Mouse (Mus musculus) ES-E14 (cell line): ENCODE results near the gene Chn2. TPM values are rescaled to one million over a fixed set of nuclear protein-coding genes. Genes with fewer than 3 reads are reported as not detected.

ENCODE experiments used
- DNase-seq: peaks from one replicate; pipeline ENCODE4 v3.0.0-alpha.2; 2013; ENCODE audit warnings: low read depth, low spot score
- H3K27ac ChIP-seq: 2 replicates; pipeline ENCODE4 v1.5.1; 2012; ENCODE audit warnings: low read depth, mild to moderate bottlenecking, low read length, moderate library complexity, mixed read lengths; ENCODE audit not compliant: poor library complexity, insufficient read depth, severe bottlenecking
- H3K36me3 ChIP-seq: 2 replicates; pipeline ENCODE4 v1.6.1; 2012; ENCODE audit warnings: mild to moderate bottlenecking, low read length, moderate library complexity, mixed read lengths; ENCODE audit not compliant: control insufficient read depth, poor library complexity, insufficient read depth, severe bottlenecking
- H3K4me1 ChIP-seq, 2 experiments: fragments of 150-350 bp in 1 of 2; sonication (generic) in 1 of 2; 2 replicates each; pipeline ENCODE4 v1.6.1; 2012; ENCODE audit warnings: low read length in 2 of 2, mild to moderate bottlenecking in 1 of 2, mixed read lengths in 1 of 2; ENCODE audit not compliant: control insufficient read depth in 2 of 2, insufficient read depth in 2 of 2, poor library complexity in 1 of 2
- H3K4me3 ChIP-seq, 2 experiments: fragments of 150-350 bp in 1 of 2; sonication (generic) in 1 of 2; 2 replicates each; pipeline ENCODE4 v1.5.1; 2012; ENCODE audit warnings: low read length in 2 of 2, low read depth in 1 of 2, mild to moderate bottlenecking in 1 of 2, mixed read lengths in 1 of 2; ENCODE audit not compliant: insufficient read depth in 1 of 2, poor library complexity in 1 of 2, severe bottlenecking in 1 of 2
- H3K9ac ChIP-seq: 2 replicates; pipeline ENCODE4 v1.6.1; 2012; ENCODE audit warnings: low read depth, mild to moderate bottlenecking, low read length, mixed read lengths; ENCODE audit not compliant: poor library complexity, insufficient read depth, severe bottlenecking
- H3K9me3 ChIP-seq: fragments of 150-350 bp; sonication (generic); 2 replicates; pipeline ENCODE4 v1.6.1; 2012; ENCODE audit warnings: low read depth, mild to moderate bottlenecking, low read length; ENCODE audit not compliant: control insufficient read depth, insufficient read depth
- CHD2 ChIP-seq: IDR thresholded peaks from 2 replicates; pipeline ENCODE4 v1.6.1; 2014; ENCODE audit warnings: mild to moderate bottlenecking, low read depth, low read length, inconsistent platforms
- HCFC1 ChIP-seq: IDR thresholded peaks from 2 replicates; pipeline ENCODE4 v1.6.1; 2012; ENCODE audit warnings: low read length, inconsistent platforms, borderline replicate concordance; ENCODE audit not compliant: insufficient read depth
- MAFK ChIP-seq: IDR thresholded peaks from 2 replicates; pipeline ENCODE4 v1.6.1; 2014; ENCODE audit warnings: mild to moderate bottlenecking, low read depth, low read length, inconsistent platforms; ENCODE audit not compliant: insufficient read depth
- ZC3H11A ChIP-seq: IDR thresholded peaks from 2 replicates; pipeline ENCODE4 v1.6.1; 2012; ENCODE audit warnings: low read depth, mild to moderate bottlenecking, inconsistent platforms, low read length, borderline replicate concordance
- ZNF384 ChIP-seq: IDR thresholded peaks from 2 replicates; pipeline ENCODE4 v1.6.1; 2012; ENCODE audit warnings: low read depth, low read length, inconsistent platforms
- in situ Hi-C, 2 experiments: fragments of 600-800 bp; cut with MboI; formaldehyde crosslinking; loops; one replicate each; pipeline ENCODE4 v1.15.1; 2025; ENCODE audit warnings: low sequenced_read_pairs in 2 of 2, inconsistent platforms in 1 of 2; ENCODE audit not compliant: unreplicated experiment in 2 of 2
- total RNA-seq: library from RNA; depleted of rRNA; stranded (reverse); fragments of 300-350 nt; gene quantifications from 2 replicates; pipeline ENCODE4 v1.2.3, GENCODE M21; 2012

The Chn2 gene
- total RNA-seq, 1 experiment: 7.1 TPM

GRCm38 (mm10) chr6:54051173-54051572 lies 11.8 kb downstream of the Chn2 start:
- in situ Hi-C loops: no loop called here
- Histone ChIP-seq H3K9me3 (no peaks in the 10 kb centered on the region), H3K4me1 (peaks cover 2 to 9% of the 10 kb centered on the region in 2 experiments; a peak in 2 of 4 replicates), H3K36me3 (no peaks in the 10 kb centered on the region), H3K9ac (no peak overlapping the region), H3K27ac (no peak overlapping the region), H3K4me3 (no peak overlapping the region)
- no peak for DNase-seq
- TF ChIP-seq CHD2 (no peak), HCFC1 (no peak), ZNF384 (no peak), ZC3H11A (no peak), MAFK (no peak)

- Histone ChIP-seq H3K4me1 (peaks cover 2 to 3% of the 10 kb centered on the region in 2 experiments; a peak in 2 of 4 replicates), H3K4me3 (no peak overlapping the region), H3K27ac (no peak overlapping the region), H3K9me3 (no peaks in the 10 kb centered on the region), H3K9ac (no peak overlapping the region), H3K36me3 (no peaks in the 10 kb centered on the region)
- TF ChIP-seq HCFC1 (no peak), ZC3H11A (no peak), CHD2 (no peak), MAFK (no peak), ZNF384 (no peak)
- in situ Hi-C loops: no loop called here
- DNase-seq: no peak
Measured at GRCm38 (mm10) chr6:54052124-54052523, 12.8 kb downstream of the Chn2 start.

- Histone ChIP-seq H3K9me3 (no peaks in the 10 kb centered on the region), H3K4me3 (no peak overlapping the region), H3K9ac (no peak overlapping the region), H3K4me1 (0 out of 4 replicates have a peak, but pooled peaks cover 1 to 2% of the 10 kb centered on the region in 2 experiments), H3K27ac (no peak overlapping the region), H3K36me3 (no peaks in the 10 kb centered on the region)
- in situ Hi-C loops: no loop called here
- TF ChIP-seq HCFC1 (no peak), CHD2 (no peak), ZNF384 (no peak), MAFK (no peak), ZC3H11A (no peak)
- DNase-seq: no peak
Measured at GRCm38 (mm10) chr6:54052666-54053065, 13.3 kb downstream of the Chn2 start.

- DNase-seq: no peak
- no peak overlapping the region for H3K4me3 ChIP-seq
- no peaks in the 10 kb centered on the region for H3K36me3 ChIP-seq
- H3K27ac ChIP-seq: no peak overlapping the region
- TF ChIP-seq ZC3H11A (no peak), HCFC1 (no peak), CHD2 (no peak), MAFK (no peak), ZNF384 (no peak)
- no peak overlapping the region for H3K9ac ChIP-seq
- no peaks in the 10 kb centered on the region for H3K9me3 ChIP-seq
- in situ Hi-C loops: no loop called here
- 0 out of 4 replicates have a peak, but pooled peaks cover 0 to 1% of the 10 kb centered on the region in 2 experiments for H3K4me1 ChIP-seq
Measured at GRCm38 (mm10) chr6:54053316-54053715, 14.0 kb downstream of the Chn2 start.

GRCm38 (mm10) chr6:54055387-54055786 lies 16.0 kb downstream of the Chn2 start:
- H3K36me3 ChIP-seq: no peaks in the 10 kb centered on the region
- DNase-seq: no peak
- no peak overlapping the region for H3K9ac ChIP-seq
- in situ Hi-C loops: no loop called here
- H3K4me3 ChIP-seq: no peak overlapping the region
- H3K4me1 ChIP-seq: 0 out of 4 replicates have a peak, but pooled peaks cover 0 to 1% of the 10 kb centered on the region in 2 experiments
- no peak overlapping the region for H3K27ac ChIP-seq
- no peak for TF ChIP-seq ZC3H11A
- TF ChIP-seq ZNF384: no peak
- TF ChIP-seq CHD2: no peak
- no peak for TF ChIP-seq HCFC1
- TF ChIP-seq MAFK: no peak
- no peaks in the 10 kb centered on the region for H3K9me3 ChIP-seq
